Mouse (Mus musculus): ENCODE results near the gene Cyb5b. TPM values are rescaled to one million over a fixed set of nuclear protein-coding genes. Genes with fewer than 3 reads are reported as not detected.

The Cyb5b gene
- polyA plus RNA-seq, 1 experiment from 2014 or later, result 84.0 TPM

GRCm38 (mm10) chr8:107186659-107187390 is 36.4 kb downstream of the Cyb5b start:
- Histone ChIP-seq H3K27me3 (ENCODE audit: control insufficient read depth, insufficient read depth, low read depth, low read length) (no peaks in the 10 kb centered on the region), H3K4me1 (replicated peaks; ENCODE audit: control insufficient read depth, insufficient read depth, low read length) (no peaks in the 10 kb centered on the region), H3K9me3 (ENCODE audit: control insufficient read depth, low read length) (no peaks in the 10 kb centered on the region), H3K4me3 (ENCODE audit: low read length) (no peak overlapping the region), H3K9ac (ENCODE audit: low read length) (no peak overlapping the region), H3K4me2 (ENCODE audit: low read depth, low read length) (no peak overlapping the region), H3K27ac (ENCODE audit: low read length) (no peak overlapping the region), H3K36me3 (ENCODE audit: control insufficient read depth, insufficient read depth, low read length) (peaks cover 20% of the 10 kb centered on the region)
- 66% methylated on average over 15 of the region's 15 CpGs for WGBS
- no peak for ATAC-seq (ENCODE audit: low read depth)

GRCm38 (mm10) chr8:107187631-107188030 is 37.2 kb downstream of the Cyb5b start:
- WGBS, result 84% methylated on average over 5 of the region's 5 CpGs
- no peak overlapping the region for H3K4me2 ChIP-seq (ENCODE audit: low read depth, low read length)
- no peak overlapping the region for H3K4me3 ChIP-seq (ENCODE audit: low read length)
- H3K27ac ChIP-seq (ENCODE audit: low read length), result no peak overlapping the region
- H3K4me1 ChIP-seq (replicated peaks; ENCODE audit: control insufficient read depth, insufficient read depth, low read length), result no peaks in the 10 kb centered on the region
- H3K27me3 ChIP-seq (ENCODE audit: control insufficient read depth, insufficient read depth, low read depth, low read length), result no peaks in the 10 kb centered on the region
- peaks cover 14% of the 10 kb centered on the region for H3K36me3 ChIP-seq (ENCODE audit: control insufficient read depth, insufficient read depth, low read length)
- no peak overlapping the region for H3K9ac ChIP-seq (ENCODE audit: low read length)
- H3K9me3 ChIP-seq (ENCODE audit: control insufficient read depth, low read length), result no peaks in the 10 kb centered on the region
- no peak for ATAC-seq (ENCODE audit: low read depth)

DNA sequence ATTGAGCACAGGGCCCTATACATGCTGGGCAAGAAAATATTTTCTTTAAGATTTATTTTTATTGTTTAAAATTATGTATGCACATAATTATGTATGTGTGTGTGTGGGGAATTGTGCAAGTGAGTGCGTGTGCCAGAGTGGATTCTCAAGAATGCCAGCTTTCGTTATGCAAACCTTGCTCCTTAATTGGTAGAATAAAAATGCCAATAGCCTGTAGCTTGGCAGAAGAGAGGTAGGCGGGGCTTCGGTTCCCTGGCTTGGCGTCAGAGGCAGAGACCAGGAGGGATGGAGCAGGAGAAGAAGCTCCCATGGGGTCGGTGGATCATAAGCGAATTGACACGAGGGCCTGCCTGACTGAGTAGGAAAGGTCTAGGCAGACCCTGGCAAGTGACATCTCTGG is 42.2 kb downstream of the Cyb5b start:
- H3K4me1 ChIP-seq (replicated peaks; ENCODE audit: control insufficient read depth, insufficient read depth, low read length), result no peaks in the 10 kb centered on the region
- H3K27ac ChIP-seq (ENCODE audit: low read length), result no peak overlapping the region
- H3K9me3 ChIP-seq (ENCODE audit: control insufficient read depth, low read length), result no peaks in the 10 kb centered on the region
- H3K4me2 ChIP-seq (ENCODE audit: low read depth, low read length), result no peak overlapping the region
- ATAC-seq (ENCODE audit: low read depth), result no peak
- WGBS, result 58% methylated on average over 8 of the region's 8 CpGs
- H3K4me3 ChIP-seq (ENCODE audit: low read length), result no peak overlapping the region
- no peaks in the 10 kb centered on the region for H3K36me3 ChIP-seq (ENCODE audit: control insufficient read depth, insufficient read depth, low read length)
- no peaks in the 10 kb centered on the region for H3K27me3 ChIP-seq (ENCODE audit: control insufficient read depth, insufficient read depth, low read depth, low read length)
- H3K9ac ChIP-seq (ENCODE audit: low read length), result no peak overlapping the region

GRCm38 (mm10) chr8:107193331-107193730 is 42.9 kb downstream of the Cyb5b start:
- no peaks in the 10 kb centered on the region for H3K27me3 ChIP-seq (ENCODE audit: control insufficient read depth, insufficient read depth, low read depth, low read length)
- peaks cover under 1% of the 10 kb centered on the region; the same call in 1 of the 2 replicates for H3K4me1 ChIP-seq (replicated peaks; ENCODE audit: control insufficient read depth, insufficient read depth, low read length)
- no peak overlapping the region for H3K4me2 ChIP-seq (ENCODE audit: low read depth, low read length)
- no peak for ATAC-seq (ENCODE audit: low read depth)
- WGBS, result 69% methylated on average over 6 of the region's 6 CpGs
- no peaks in the 10 kb centered on the region for H3K9me3 ChIP-seq (ENCODE audit: control insufficient read depth, low read length)
- H3K4me3 ChIP-seq (ENCODE audit: low read length), result no peak overlapping the region
- H3K9ac ChIP-seq (ENCODE audit: low read length), result no peak overlapping the region
- no peaks in the 10 kb centered on the region for H3K36me3 ChIP-seq (ENCODE audit: control insufficient read depth, insufficient read depth, low read length)
- H3K27ac ChIP-seq (ENCODE audit: low read length), result no peak overlapping the region

DNA sequence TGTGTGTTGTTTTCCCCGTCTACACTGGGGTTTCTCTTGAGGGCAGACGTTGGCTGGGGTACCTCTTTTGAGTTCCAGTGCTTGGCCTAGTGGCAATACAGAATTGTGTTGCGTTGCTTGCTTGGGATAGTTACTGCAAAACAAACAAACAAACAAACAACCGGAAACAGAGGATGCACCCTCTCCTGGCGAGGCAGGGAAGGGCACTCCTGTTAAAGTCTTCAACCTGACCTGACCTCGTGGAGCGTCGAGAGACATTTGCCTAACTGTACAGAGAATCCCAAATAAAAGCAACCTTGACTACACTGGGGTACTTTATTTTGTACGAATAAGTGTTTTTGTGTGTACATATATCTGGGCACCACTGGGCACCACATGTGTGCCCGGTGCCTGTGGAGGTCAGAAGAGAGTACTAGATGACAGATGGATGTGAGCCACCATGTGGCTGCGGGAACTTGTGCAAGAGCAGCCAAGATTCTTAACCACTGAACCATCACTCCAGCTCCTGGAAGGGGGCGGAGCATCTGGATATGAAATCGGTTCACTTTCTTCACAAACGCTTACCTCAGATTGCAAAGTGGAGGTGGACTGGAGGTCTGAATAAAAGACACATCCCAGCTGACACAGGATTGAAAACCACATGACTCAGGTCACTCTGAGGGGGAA is 44.5 kb downstream of the Cyb5b start:
- Histone ChIP-seq H3K9me3 (ENCODE audit: control insufficient read depth, low read length) (no peaks in the 10 kb centered on the region), H3K27me3 (ENCODE audit: control insufficient read depth, insufficient read depth, low read depth, low read length) (no peaks in the 10 kb centered on the region), H3K27ac (ENCODE audit: low read length) (no peak overlapping the region), H3K36me3 (ENCODE audit: control insufficient read depth, insufficient read depth, low read length) (no peaks in the 10 kb centered on the region), H3K4me1 (replicated peaks; ENCODE audit: control insufficient read depth, insufficient read depth, low read length) (peaks cover 5% of the 10 kb centered on the region), H3K4me3 (ENCODE audit: low read length) (no peak overlapping the region), H3K9ac (ENCODE audit: low read length) (no peak overlapping the region), H3K4me2 (ENCODE audit: low read depth, low read length) (no peak overlapping the region)
- no peak for ATAC-seq (ENCODE audit: low read depth)
- 83% methylated on average over 14 of the region's 14 CpGs for WGBS

GRCm38 (mm10) chr8:107197901-107198826 is 47.7 kb downstream of the Cyb5b start:
- H3K9me3 ChIP-seq (ENCODE audit: control insufficient read depth, low read length), result no peaks in the 10 kb centered on the region
- peak overlapping the region; percentile 12; the same call in 1 of the 2 replicates for H3K4me2 ChIP-seq (ENCODE audit: low read depth, low read length)
- no peak overlapping the region for H3K4me3 ChIP-seq (ENCODE audit: low read length)
- H3K27me3 ChIP-seq (ENCODE audit: control insufficient read depth, insufficient read depth, low read depth, low read length), result no peaks in the 10 kb centered on the region
- H3K27ac ChIP-seq (ENCODE audit: low read length), result no peak overlapping the region
- ATAC-seq (ENCODE audit: low read depth), result peak; percentile 26; the same call in 1 of the 2 replicates
- WGBS, result 40% methylated on average over 24 of the region's 24 CpGs
- H3K36me3 ChIP-seq (ENCODE audit: control insufficient read depth, insufficient read depth, low read length), result no peaks in the 10 kb centered on the region
- H3K4me1 ChIP-seq (replicated peaks; ENCODE audit: control insufficient read depth, insufficient read depth, low read length), result peaks cover 5% of the 10 kb centered on the region
- H3K9ac ChIP-seq (ENCODE audit: low read length), result no peak overlapping the region

DNA sequence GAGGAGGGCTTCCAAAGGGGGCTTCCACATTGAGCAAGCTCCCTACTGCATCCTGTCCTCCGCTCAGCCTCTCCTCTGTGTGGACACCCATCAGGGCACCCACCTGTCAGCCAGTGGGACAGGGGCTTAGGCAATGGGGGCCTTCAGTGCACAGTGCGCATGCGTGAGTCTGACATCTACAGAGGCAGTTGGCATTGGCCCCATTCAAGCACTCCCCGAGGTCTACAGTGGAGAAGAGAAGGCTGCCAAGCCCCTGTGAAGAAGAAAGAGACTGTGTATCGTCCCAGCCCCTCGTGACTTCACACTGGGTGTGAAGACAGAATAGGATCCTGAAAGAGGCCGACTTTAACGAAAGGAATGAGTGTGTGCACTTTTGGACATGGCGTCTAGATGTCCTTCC is 54.7 kb downstream of the Cyb5b start:
- no peak overlapping the region for H3K9ac ChIP-seq (ENCODE audit: low read length)
- no peaks in the 10 kb centered on the region for H3K36me3 ChIP-seq (ENCODE audit: control insufficient read depth, insufficient read depth, low read length)
- no peaks in the 10 kb centered on the region for H3K27me3 ChIP-seq (ENCODE audit: control insufficient read depth, insufficient read depth, low read depth, low read length)
- no peak overlapping the region for H3K4me2 ChIP-seq (ENCODE audit: low read depth, low read length)
- 0 out of 2 replicates have a peak, but pooled peaks have one; percentile 22 for ATAC-seq (ENCODE audit: low read depth)
- WGBS, result 82% methylated on average over 9 of the region's 9 CpGs
- peaks cover 7% of the 10 kb centered on the region for H3K4me1 ChIP-seq (replicated peaks; ENCODE audit: control insufficient read depth, insufficient read depth, low read length)
- H3K9me3 ChIP-seq (ENCODE audit: control insufficient read depth, low read length), result no peaks in the 10 kb centered on the region
- no peak overlapping the region for H3K27ac ChIP-seq (ENCODE audit: low read length)
- no peak overlapping the region for H3K4me3 ChIP-seq (ENCODE audit: low read length)

DNA sequence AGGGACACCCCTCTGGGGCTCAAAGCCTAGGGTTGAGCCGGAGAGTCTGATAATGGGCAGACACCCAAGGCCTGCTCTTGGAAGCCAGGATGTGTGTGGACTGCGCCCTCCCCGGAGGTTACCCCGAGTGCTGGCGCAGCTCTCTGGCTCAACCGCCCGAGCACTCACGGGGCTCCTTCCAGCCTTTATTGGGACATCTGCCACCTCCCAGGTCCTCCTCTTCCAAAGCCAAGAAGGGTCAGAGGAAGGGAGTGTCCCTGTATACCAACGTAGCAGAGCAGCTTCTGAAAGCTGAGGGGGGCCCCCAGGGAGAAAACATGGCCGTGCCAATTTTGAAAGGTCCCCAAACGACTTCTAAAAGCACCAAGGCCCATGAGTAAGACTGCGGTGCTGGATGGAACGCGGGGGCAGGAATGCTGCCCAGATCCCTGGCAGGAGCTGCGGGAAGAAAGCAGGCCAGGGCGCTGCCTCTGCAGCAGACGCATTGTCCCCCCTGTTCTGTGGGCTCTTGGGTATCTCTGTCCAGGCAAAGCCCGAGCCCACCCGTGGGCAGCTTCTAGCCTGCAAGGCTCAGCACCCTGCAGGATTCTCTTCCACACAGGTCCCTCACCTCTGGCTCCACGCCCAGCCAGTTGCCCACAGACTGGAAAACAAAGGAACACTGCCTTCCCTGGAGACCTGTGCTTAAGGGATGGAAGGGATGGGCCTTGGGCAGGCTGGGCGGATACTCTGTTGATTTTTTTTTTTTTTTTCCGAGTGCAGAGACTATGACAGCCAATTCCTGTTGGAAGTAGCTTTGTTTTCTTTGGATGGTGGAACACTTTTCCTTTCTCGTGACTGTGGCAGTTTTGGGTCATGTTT is 55.5 kb downstream of the Cyb5b start:
- Histone ChIP-seq H3K4me3 (ENCODE audit: low read length) (no peak overlapping the region), H3K36me3 (ENCODE audit: control insufficient read depth, insufficient read depth, low read length) (no peaks in the 10 kb centered on the region), H3K4me1 (replicated peaks; ENCODE audit: control insufficient read depth, insufficient read depth, low read length) (peaks cover 7% of the 10 kb centered on the region), H3K4me2 (ENCODE audit: low read depth, low read length) (no peak overlapping the region), H3K9ac (ENCODE audit: low read length) (0 out of 2 replicates have a peak overlapping the region, but pooled peaks have one; percentile 19), H3K27me3 (ENCODE audit: control insufficient read depth, insufficient read depth, low read depth, low read length) (no peaks in the 10 kb centered on the region), H3K27ac (ENCODE audit: low read length) (peak overlapping the region; percentile 21; the same call in 1 of the 2 replicates), H3K9me3 (ENCODE audit: control insufficient read depth, low read length) (no peaks in the 10 kb centered on the region)
- ATAC-seq (ENCODE audit: low read depth), result peak; percentile 72
- WGBS, result 63% methylated on average over 23 of the region's 23 CpGs

Measured in lung, embryonic 16.5 days (tissue).